Mouse (Mus musculus) right cerebral cortex, adult 2 months (tissue): ENCODE data around the gene Gm17555.
"Not testable (repeated sequence)": the region's sequence is repeated elsewhere in the genome, so short reads cannot be mapped to it uniquely, and the experiment has no call there.

ENCODE experiments used
- DNase-seq, 2 experiments: peaks; one replicate each; pipeline ENCODE4 v3.0.0; 2021 to 2022; ENCODE audit warnings: low spot score in 2 of 2

Gm17555 gene

GRCm38 (mm10) chr2:126214800-126215199 lies at the start of gene Gm17555:
Gene Gm17555 (plus strand): TSS chr2:126215100.
- not testable (repeated sequence) for DNase-seq

- no peak for DNase-seq
Observed at GRCm38 (mm10) chr2:126165277-126166018, 49.5 kb upstream of the Gm17555 start.

GRCm38 (mm10) chr2:126166335-126166734 lies 48.6 kb upstream of the Gm17555 start:
- no peak for DNase-seq

- no peak for DNase-seq
Observed at GRCm38 (mm10) chr2:126166848-126167617, 47.9 kb upstream of the Gm17555 start.

GRCm38 (mm10) chr2:126171427-126171826 lies 43.5 kb upstream of the Gm17555 start:
- no peak for DNase-seq

GRCm38 (mm10) chr2:126191306-126191705 lies 23.6 kb upstream of the Gm17555 start:
- no peak for DNase-seq

GRCm38 (mm10) chr2:126192129-126192528 lies 22.8 kb upstream of the Gm17555 start:
- DNase-seq = no peak

GRCm38 (mm10) chr2:126195631-126196356 lies 19.1 kb upstream of the Gm17555 start:
- DNase-seq = no peak

GRCm38 (mm10) chr2:126198971-126199370 lies 15.9 kb upstream of the Gm17555 start:
- no peak for DNase-seq

- DNase-seq = no peak
Observed at GRCm38 (mm10) chr2:126211011-126211680, 3.8 kb upstream of the Gm17555 start.

GRCm38 (mm10) chr2:126227581-126227980 lies 12.7 kb downstream of the Gm17555 start:
- DNase-seq = no peak

- DNase-seq = no peak
Observed at GRCm38 (mm10) chr2:126231731-126232130, 16.8 kb downstream of the Gm17555 start.

- no peak for DNase-seq
Observed at GRCm38 (mm10) chr2:126236905-126237304, 22.0 kb downstream of the Gm17555 start.

GRCm38 (mm10) chr2:126245446-126245845 lies 30.5 kb downstream of the Gm17555 start:
- peak; percentile 54 to 67 for DNase-seq

GRCm38 (mm10) chr2:126248536-126248935 lies 33.6 kb downstream of the Gm17555 start:
- DNase-seq = no peak

GRCm38 (mm10) chr2:126252211-126252610 lies 37.3 kb downstream of the Gm17555 start:
- DNase-seq = no peak
